In the genomic region with DNA sequence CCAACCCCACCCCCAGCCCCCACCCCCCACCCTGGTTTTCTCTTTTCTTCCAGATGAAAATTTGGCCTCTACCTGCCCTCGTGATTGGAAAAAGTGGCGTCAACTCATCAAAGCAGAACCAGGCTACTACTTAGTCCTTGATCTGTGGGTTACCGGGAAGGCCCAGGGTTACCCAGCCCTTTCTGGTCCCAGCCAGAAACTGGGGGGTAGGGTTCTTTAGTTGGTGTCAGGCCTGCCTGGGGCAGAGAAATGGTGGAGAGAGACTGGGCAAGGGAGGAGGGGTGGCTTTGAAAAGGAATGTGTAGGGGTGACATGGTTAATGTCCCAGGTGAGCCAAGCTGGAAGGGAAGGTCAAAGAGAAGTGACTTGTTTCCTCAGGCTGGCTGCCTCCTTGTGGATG, we compare ENCODE assay signal across 1 mouse cellular context.
A peak's percentile ranks its signal among the peaks of the same experiment; 100 is the strongest.
TF ChIP-seq lines count a peak whose summit lies in the region.

No protein-coding gene starts in this region.

TF ChIP-seq in CH12.LX, 34 proteins besides CTCF, POLR2A, EP300 and RAD21 (continued from another document):
- TF ChIP-seq MAFK (IDR thresholded peaks at IDR 0.05; ENCODE audit: insufficient replicate concordance, low read length) (0 out of 2 replicates have a peak, but pooled peaks have one; percentile 16), GABPA (IDR thresholded peaks at IDR 0.05; ENCODE audit: insufficient replicate concordance, low read depth, low read length) (no peak), MXI1 (IDR thresholded peaks at IDR 0.05; ENCODE audit: low read depth, low read length) (no peak; the same call in 1 of the 2 replicates), KAT2A (IDR thresholded peaks at IDR 0.05; ENCODE audit: insufficient replicate concordance, low read length) (no peak), PAX5 (IDR thresholded peaks at IDR 0.05; ENCODE audit: low read length) (no peak), MAX (IDR thresholded peaks at IDR 0.05; ENCODE audit: low read length) (0 out of 2 replicates have a peak, but pooled peaks have one; percentile 21), MEF2A (IDR thresholded peaks at IDR 0.05; ENCODE audit: borderline replicate concordance, low read depth, low read length) (peak; percentile 75), USF2 (conservative IDR thresholded peaks at IDR 0.05; ENCODE audit: low read depth, low read length) (no peak), ZMIZ1 (IDR thresholded peaks at IDR 0.05; ENCODE audit: low read depth, low read length) (no peak; the same call in 1 of the 2 replicates), JUND (conservative IDR thresholded peaks at IDR 0.05; ENCODE audit: low read depth, low read length) (peak; percentile 21; the same call in 1 of the 2 replicates), RCOR1 (conservative IDR thresholded peaks at IDR 0.05; ENCODE audit: low read depth, low read length) (peak; percentile 71), CHD2 (IDR thresholded peaks at IDR 0.05; ENCODE audit: low read length) (peak; percentile 65; the same call in 1 of the 2 replicates), ELF1 (IDR thresholded peaks at IDR 0.05; ENCODE audit: low read depth, low read length) (no peak), UBTF (IDR thresholded peaks at IDR 0.05; ENCODE audit: low read depth, low read length) (no peak), POLR2AphosphoS2 (IDR thresholded peaks at IDR 0.05; ENCODE audit: low read depth, low read length) (no peak), ZC3H11A (IDR thresholded peaks at IDR 0.05; ENCODE audit: low read depth, low read length) (no peak), NELFE (IDR thresholded peaks at IDR 0.05; ENCODE audit: low read depth, low read length) (no peak), MAZ (IDR thresholded peaks at IDR 0.05; ENCODE audit: low read depth, low read length) (0 out of 2 replicates have a peak, but pooled peaks have one; percentile 62), SMC3 (IDR thresholded peaks at IDR 0.05; ENCODE audit: low read depth, low read length) (no peak), SIN3A (IDR thresholded peaks at IDR 0.05; ENCODE audit: low read length) (no peak), ZNF384 (IDR thresholded peaks at IDR 0.05; ENCODE audit: low read depth, low read length) (no peak), HCFC1 (IDR thresholded peaks at IDR 0.05; ENCODE audit: low read depth, low read length) (peak; percentile 26; the same call in 1 of the 2 replicates), ZKSCAN1 (IDR thresholded peaks at IDR 0.05; ENCODE audit: borderline replicate concordance, low read depth, low read length) (no peak), TBP (conservative IDR thresholded peaks at IDR 0.05; ENCODE audit: low read depth, low read length) (no peak), TCF12 (IDR thresholded peaks at IDR 0.05; ENCODE audit: low read depth, low read length) (peak; percentile 23; the same call in 1 of the 2 replicates), USF1 (IDR thresholded peaks at IDR 0.05; ENCODE audit: low read depth, low read length) (peak; percentile 32; the same call in 1 of the 2 replicates), CHD1 (IDR thresholded peaks at IDR 0.05; ENCODE audit: low read depth, low read length) (no peak), BHLHE40 (IDR thresholded peaks at IDR 0.05; ENCODE audit: low read depth, low read length) (peak; percentile 45), MYC (IDR thresholded peaks at IDR 0.05; ENCODE audit: low read depth, low read length) (no peak), JUN (IDR thresholded peaks at IDR 0.05; ENCODE audit: insufficient read depth, low read depth, low read length) (peak; percentile 74), E2F4 (IDR thresholded peaks at IDR 0.05; ENCODE audit: insufficient replicate concordance, low read depth, low read length) (no peak)
